Mouse (Mus musculus) G1E (cell line): Measurements from ENCODE around the gene Usp49. TPM values are rescaled to one million over a fixed set of nuclear protein-coding genes. Genes with fewer than 3 reads are reported as not detected.

Source experiments
- ATAC-seq: 2 replicates; pipeline ENCODE4 v1.8.0; 2016; ENCODE audit warnings: mild to moderate bottlenecking; ENCODE audit not compliant: insufficient number of reproducible peaks, poor library complexity, low FRiP score, severe bottlenecking; ENCODE audit errors: extremely low read depth
- DNase-seq: peaks from one replicate; pipeline ENCODE4 v3.0.0; 2012; ENCODE audit warnings: low spot score
- H3K27me3 ChIP-seq: 2 replicates; pipeline ENCODE4 v1.6.1; 2012; ENCODE audit warnings: mild to moderate bottlenecking, low read length, inconsistent platforms; ENCODE audit not compliant: insufficient read depth
- H3K36me3 ChIP-seq: replicated peaks from 2 replicates; pipeline ENCODE3; 2012; ENCODE audit warnings: mild to moderate bottlenecking, inconsistent platforms
- H3K4me1 ChIP-seq: 2 replicates; pipeline ENCODE4 v1.6.1; 2012; ENCODE audit warnings: low read depth, low read length, inconsistent platforms, mixed read lengths; ENCODE audit not compliant: insufficient read depth
- H3K4me3 ChIP-seq: 2 replicates; pipeline ENCODE4 v1.5.1; 2012; ENCODE audit warnings: low read depth, mild to moderate bottlenecking, inconsistent platforms, low read length, moderate library complexity, mixed read lengths
- H3K9me3 ChIP-seq: replicated peaks from 2 replicates; pipeline ENCODE4 v1.6.1; 2012; ENCODE audit warnings: inconsistent platforms
- CTCF ChIP-seq: IDR thresholded peaks from 2 replicates; pipeline ENCODE4 v1.5.1; 2012; ENCODE audit warnings: low read depth, low read length, inconsistent platforms, mixed read lengths
- GATA1 ChIP-seq: IDR thresholded peaks from 2 replicates; pipeline ENCODE4 v1.6.1; 2012; ENCODE audit warnings: borderline replicate concordance, low read length, inconsistent platforms, mixed read lengths
- GATA2 ChIP-seq: IDR thresholded peaks from 2 replicates; pipeline ENCODE4 v1.6.1; 2012; ENCODE audit warnings: low read depth, low read length, inconsistent platforms, borderline replicate concordance
- POLR2AphosphoS5 ChIP-seq: IDR thresholded peaks from 2 replicates; pipeline ENCODE4 v1.6.1; 2012; ENCODE audit warnings: low read depth, low read length, inconsistent platforms; ENCODE audit not compliant: insufficient replicate concordance
- TAL1 ChIP-seq: conservative IDR thresholded peaks from 2 replicates; pipeline ENCODE4 v1.6.1; 2012; ENCODE audit warnings: low read depth, low read length, inconsistent platforms, mixed read lengths
- polyA plus RNA-seq: library from polyadenylated mRNA; stranded (reverse); fragments of >175 nt; gene quantifications from 2 replicates; pipeline ENCODE4 v1.2.3, GENCODE M21; 2012
- total RNA-seq, 2 experiments: library from RNA; stranded (forward) in 1 of 2; stranded (reverse) in 1 of 2; fragments of 200-1000 nt in 1 of 2; fragments of >200 nt in 1 of 2; fragmentation: Nextera tagmentation in 1 of 2; gene quantifications; 2 replicates each; pipeline ENCODE4 v1.2.3; 2014 to 2017

Usp49 gene
- total and polyA plus RNA-seq, 3 experiments = 5.3 to 41.7 (median 15.6) TPM

GRCm38 (mm10) chr17:47694503-47695336, 64.2 kb downstream of the Usp49 start, which contains the start of gene Prickle4:
Prickle4 (minus strand) TSS chr17:47694736.
- TF ChIP-seq TAL1 = no peak
- no peak for TF ChIP-seq CTCF
- TF ChIP-seq GATA1 = no peak
- no peak for TF ChIP-seq POLR2AphosphoS5
- TF ChIP-seq GATA2 = no peak
- Histone ChIP-seq H3K9me3 (no peaks in the 10 kb centered on the region), H3K27me3 (peaks cover 33% of the 10 kb centered on the region), H3K36me3 (peaks cover 28% of the 10 kb centered on the region), H3K4me1 (peaks cover 33% of the 10 kb centered on the region), H3K4me3 (peak within 1 kb of the TSS; percentile 75)
- ATAC-seq = peak; percentile 80
- DNase-seq = peak; percentile 93

- no peak for TF ChIP-seq CTCF
- TF ChIP-seq TAL1 = no peak
- TF ChIP-seq GATA2 = no peak
- TF ChIP-seq GATA1 = no peak
- no peak for TF ChIP-seq POLR2AphosphoS5
- ATAC-seq (no peak), DNase-seq (peak; percentile 36)
- H3K27me3 ChIP-seq = peaks cover 38% of the 10 kb centered on the region
- H3K36me3 ChIP-seq = peaks cover 26% of the 10 kb centered on the region
- H3K4me1 ChIP-seq = peaks cover 30% of the 10 kb centered on the region
- H3K9me3 ChIP-seq = no peaks in the 10 kb centered on the region
- H3K4me3 ChIP-seq = peak overlapping the region; percentile 75
Measured at GRCm38 (mm10) chr17:47695337-47695710, 64.8 kb downstream of the Usp49 start.

- no peaks in the 10 kb centered on the region for H3K9me3 ChIP-seq
- peaks cover 23% of the 10 kb centered on the region for H3K4me1 ChIP-seq
- TF ChIP-seq POLR2AphosphoS5 (no peak), GATA1 (no peak), CTCF (no peak), GATA2 (no peak), TAL1 (no peak)
- DNase-seq (no peak), ATAC-seq (no peak)
- H3K36me3 ChIP-seq = peaks cover 16% of the 10 kb centered on the region
- no peak overlapping the region for H3K4me3 ChIP-seq
- H3K27me3 ChIP-seq = peaks cover 40% of the 10 kb centered on the region
Measured at GRCm38 (mm10) chr17:47698156-47698555, 67.7 kb downstream of the Usp49 start.

- Histone ChIP-seq H3K4me3 (no peak overlapping the region), H3K9me3 (no peaks in the 10 kb centered on the region), H3K27me3 (peaks cover 42% of the 10 kb centered on the region), H3K4me1 (peaks cover 17% of the 10 kb centered on the region), H3K36me3 (peaks cover 10% of the 10 kb centered on the region)
- ATAC-seq (no peak), DNase-seq (no peak)
- TF ChIP-seq CTCF (no peak), TAL1 (no peak), GATA2 (no peak), GATA1 (no peak), POLR2AphosphoS5 (no peak)
Measured at GRCm38 (mm10) chr17:47699055-47699454, 68.6 kb downstream of the Usp49 start.

GRCm38 (mm10) chr17:47701793-47702192, 71.3 kb downstream of the Usp49 start:
- ATAC-seq (no peak), DNase-seq (no peak)
- Histone ChIP-seq H3K27me3 (peaks cover 37% of the 10 kb centered on the region), H3K36me3 (peaks cover 10% of the 10 kb centered on the region), H3K9me3 (no peaks in the 10 kb centered on the region), H3K4me3 (no peak overlapping the region), H3K4me1 (0 out of 2 replicates have a peak, but pooled peaks cover 6% of the 10 kb centered on the region)
- TF ChIP-seq GATA1 = no peak
- TF ChIP-seq POLR2AphosphoS5 = no peak
- TF ChIP-seq CTCF = no peak
- TF ChIP-seq TAL1 = no peak
- no peak for TF ChIP-seq GATA2

DNA sequence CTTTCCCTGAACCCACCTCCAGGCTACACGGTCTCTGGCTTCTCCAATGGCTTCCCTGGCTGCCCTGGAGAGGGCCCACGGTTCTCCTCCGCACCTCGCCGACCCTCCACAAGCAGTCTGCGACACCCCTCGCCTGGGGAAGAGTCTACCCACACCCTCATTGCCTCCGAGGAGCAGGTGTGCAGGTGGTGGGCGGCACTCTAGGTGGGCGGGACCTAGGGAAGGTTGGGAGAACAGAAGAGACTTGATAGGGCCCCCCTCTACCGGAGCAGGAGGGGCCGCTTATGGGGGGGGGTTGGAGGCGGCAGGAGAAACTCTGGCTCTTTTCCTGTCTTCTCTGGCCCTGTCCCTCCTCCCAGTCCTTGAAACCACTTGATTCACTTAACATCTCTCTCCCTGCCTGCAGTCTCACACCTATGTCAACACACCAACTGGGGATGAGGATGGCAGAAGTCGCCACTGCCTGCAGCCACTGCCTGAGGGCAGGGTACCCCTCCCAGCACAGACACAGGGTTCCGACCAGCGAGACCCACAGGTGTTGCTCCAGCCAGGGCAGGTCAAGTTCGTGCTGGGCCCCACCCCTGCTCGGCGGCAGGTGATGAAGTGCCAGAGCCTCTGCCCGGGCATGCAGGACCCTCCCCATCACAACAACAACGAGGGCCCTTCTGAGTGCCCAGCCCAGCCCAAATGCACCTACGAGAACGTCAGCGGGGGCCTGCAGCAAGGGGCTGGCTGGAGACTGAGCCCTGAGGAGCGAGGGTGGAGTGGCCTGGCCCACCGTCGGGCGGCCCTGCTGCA, 72.3 kb downstream of the Usp49 start:
- H3K4me3 ChIP-seq = no peak overlapping the region
- DNase-seq (no peak), ATAC-seq (no peak; the same call in 1 of the 2 replicates)
- peaks cover 10% of the 10 kb centered on the region for H3K36me3 ChIP-seq
- TF ChIP-seq GATA2 (no peak), POLR2AphosphoS5 (no peak), GATA1 (no peak), TAL1 (no peak), CTCF (no peak)
- H3K4me1 ChIP-seq = 0 out of 2 replicates have a peak, but pooled peaks cover 6% of the 10 kb centered on the region
- peaks cover 38% of the 10 kb centered on the region for H3K27me3 ChIP-seq
- H3K9me3 ChIP-seq = no peaks in the 10 kb centered on the region
